Mouse (Mus musculus): ENCODE measurements at regions not wholly inside any gene's neighbourhood (a gene's known extent, or its start where the extent isn't known, plus 50 kb on each side); places are given as distances from the start of the nearest gene placed in this dataset.

DNA sequence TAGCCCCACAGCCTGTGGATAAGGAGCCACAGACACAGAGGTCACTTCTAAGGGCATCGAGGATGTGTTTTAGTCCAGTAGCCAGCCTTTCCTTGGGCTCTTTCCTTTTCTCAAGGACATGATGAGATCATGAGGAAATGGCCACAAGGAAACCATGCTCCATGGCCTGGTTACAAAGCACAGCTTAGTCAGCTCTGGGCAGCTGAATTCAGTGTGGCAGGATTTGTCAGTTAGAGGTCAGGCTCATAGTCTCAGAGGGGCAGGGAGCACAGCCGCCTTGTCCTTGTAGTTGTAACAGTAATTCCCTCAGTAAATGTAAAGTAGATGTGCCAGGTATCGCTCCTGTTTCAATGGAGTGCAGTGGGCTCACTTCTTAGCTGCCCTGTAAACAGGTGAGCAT is 111.7 kb upstream of the Vangl1 start:
- no peak for DNase-seq (ENCODE audit: low spot score)

GRCm38 (mm10) chr3:102311482-102312225 is 107.2 kb upstream of the Vangl1 start:
- DNase-seq (ENCODE audit: low spot score) = no peak

DNA sequence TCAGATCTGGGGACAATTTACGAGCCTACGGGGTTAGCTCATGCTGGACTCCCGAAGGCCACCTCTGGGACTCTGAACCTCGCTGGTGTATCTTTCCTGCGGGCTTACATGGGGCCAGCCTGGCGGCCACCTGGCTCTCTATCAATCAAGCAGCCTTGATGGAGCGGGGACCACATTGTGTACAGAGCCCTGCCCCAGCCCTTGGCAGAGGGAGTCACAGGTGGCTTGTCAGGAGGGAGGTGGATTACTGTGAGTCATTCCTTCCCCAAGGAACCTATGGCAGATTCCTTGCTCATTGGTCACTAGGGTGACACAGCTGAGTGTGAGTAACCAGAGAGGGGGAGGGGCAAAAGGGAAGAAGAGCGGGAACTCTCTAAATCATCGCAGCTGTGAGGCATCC is 105.8 kb upstream of the Vangl1 start:
- peak; percentile 2 for DNase-seq (ENCODE audit: low spot score)

DNA sequence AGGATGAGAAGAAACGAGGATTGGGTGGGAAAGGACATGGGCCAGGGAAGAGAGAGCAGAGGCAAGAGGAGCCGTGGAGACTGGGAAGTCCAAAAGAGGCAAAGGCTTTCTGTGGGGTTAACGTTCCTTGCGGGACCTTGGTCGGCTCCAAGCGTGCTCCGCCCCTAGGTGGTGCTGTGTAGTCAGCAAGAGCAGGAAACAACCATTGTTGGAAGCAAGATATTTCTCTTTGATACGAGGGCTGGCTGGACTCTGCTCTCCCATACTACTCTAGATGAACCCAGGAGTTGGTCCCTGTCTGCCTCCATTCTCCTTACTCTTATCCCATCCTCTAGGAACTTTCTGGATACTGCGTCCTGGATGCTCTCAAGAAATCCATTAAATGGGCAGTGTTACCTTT is 105.3 kb upstream of the Vangl1 start:
- DNase-seq (ENCODE audit: low spot score) = peak; percentile 68

- no peak for DNase-seq (ENCODE audit: low spot score)
Measured at GRCm38 (mm10) chr3:102307656-102308055, 103.2 kb upstream of the Vangl1 start.

GRCm38 (mm10) chr3:102292385-102292784 is 87.9 kb upstream of the Vangl1 start:
- no peak for DNase-seq (ENCODE audit: low spot score)

- DNase-seq (ENCODE audit: low spot score) = no peak
Measured at GRCm38 (mm10) chr3:102281983-102282382, 77.5 kb upstream of the Vangl1 start.

GRCm38 (mm10) chr3:102276758-102277157 is 72.3 kb upstream of the Vangl1 start:
- DNase-seq (ENCODE audit: low spot score) = no peak

GRCm38 (mm10) chr3:102276283-102276682 is 71.8 kb upstream of the Vangl1 start:
- DNase-seq (ENCODE audit: low spot score) = no peak

GRCm38 (mm10) chr3:102275256-102276022 is 70.9 kb upstream of the Vangl1 start:
- peak; percentile 18 for DNase-seq (ENCODE audit: low spot score)

- DNase-seq (ENCODE audit: low spot score) = no peak
Measured at GRCm38 (mm10) chr3:102270779-102271178, 66.3 kb upstream of the Vangl1 start.

GRCm38 (mm10) chr3:102270257-102270656 is 65.8 kb upstream of the Vangl1 start:
- no peak for DNase-seq (ENCODE audit: low spot score)

DNA sequence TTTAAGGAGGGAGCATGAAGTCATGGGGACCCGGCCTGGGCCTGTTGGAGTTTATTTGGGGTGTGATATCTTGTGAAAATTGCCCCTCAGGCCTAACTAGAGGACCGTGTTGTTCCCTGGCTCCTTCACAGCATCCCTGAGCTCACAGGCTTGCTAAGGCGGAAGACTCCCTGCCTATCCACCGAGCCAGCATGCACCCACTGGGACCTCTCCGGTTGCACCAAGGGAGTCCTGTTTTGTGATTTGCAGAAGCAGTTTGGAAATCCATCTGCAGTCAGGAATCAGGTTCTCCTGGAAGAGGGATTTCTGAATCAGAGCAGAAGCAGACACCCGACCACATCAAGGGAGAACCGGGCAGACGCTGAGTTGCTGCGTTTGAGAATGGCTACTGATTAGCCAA is 61.6 kb upstream of the Vangl1 start:
- no peak for DNase-seq (ENCODE audit: low spot score)

DNA sequence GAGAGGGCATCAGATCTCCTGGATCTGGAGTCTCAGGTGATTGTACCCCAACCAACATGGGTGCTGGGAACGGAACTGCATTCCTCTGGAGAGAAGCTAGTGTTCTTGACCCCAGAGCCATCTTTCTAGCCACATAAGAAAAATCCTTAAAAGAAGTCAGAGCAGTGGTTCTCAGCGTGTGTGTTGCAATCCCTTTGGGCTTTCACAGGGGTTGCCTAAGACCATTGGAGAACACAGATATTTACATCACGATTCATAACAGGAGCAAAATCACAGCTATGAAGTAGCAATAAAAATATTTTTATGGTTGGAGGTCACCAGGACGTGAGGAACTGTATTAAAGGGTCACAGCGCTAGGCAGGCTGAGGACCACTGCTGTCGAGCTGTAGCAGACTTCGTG is 60.7 kb upstream of the Vangl1 start:
- no peak for DNase-seq (ENCODE audit: low spot score)

- DNase-seq (ENCODE audit: low spot score) = no peak
Measured at GRCm38 (mm10) chr3:102263326-102263725, 58.8 kb upstream of the Vangl1 start.

DNA sequence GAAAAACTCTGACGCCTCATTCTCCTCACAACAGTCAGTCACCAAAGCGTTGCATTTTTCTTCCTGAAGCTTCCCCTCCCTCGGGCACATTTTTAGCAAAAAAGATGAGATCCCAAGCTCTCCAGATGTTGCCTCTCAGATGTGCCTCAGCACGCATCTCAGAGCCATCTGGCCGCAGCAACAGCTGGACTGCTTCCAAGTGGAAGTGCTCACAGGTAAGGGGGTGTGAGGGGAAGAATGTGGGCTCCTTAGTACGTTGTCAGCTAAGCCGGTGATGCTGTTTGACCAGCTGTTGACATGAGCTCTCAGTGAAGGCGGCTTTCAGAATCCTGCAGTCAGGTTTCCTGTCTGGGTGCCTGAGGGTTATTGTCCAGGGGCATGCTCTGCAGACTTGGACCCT is 58.2 kb upstream of the Vangl1 start:
- no peak for DNase-seq (ENCODE audit: low spot score)

DNA sequence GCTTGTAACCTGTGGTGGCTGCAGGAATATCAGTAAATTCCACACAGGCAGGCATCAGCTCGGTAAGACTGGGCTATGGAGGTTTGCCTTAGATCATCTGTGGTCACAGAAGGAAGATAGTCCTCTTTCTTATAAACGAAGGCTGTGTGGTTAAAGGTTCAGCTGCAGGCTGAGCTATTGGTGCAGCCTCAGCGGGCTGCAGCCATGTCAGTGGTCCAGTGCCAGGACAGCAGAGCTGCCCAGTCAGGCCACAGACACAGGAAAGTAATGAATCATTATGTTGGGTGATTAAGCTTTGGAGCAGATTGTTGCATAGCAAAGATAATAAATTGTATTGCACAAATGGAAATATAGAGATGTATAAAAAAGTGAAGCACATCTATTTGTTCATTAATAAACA is 57.0 kb upstream of the Vangl1 start:
- DNase-seq (ENCODE audit: low spot score) = no peak
